Mouse (Mus musculus): ENCODE results near the gene Gm49342. TPM values are rescaled to one million over a fixed set of nuclear protein-coding genes. Genes with fewer than 3 reads are reported as not detected.
"Not testable (repeated sequence)": the region's sequence is repeated elsewhere in the genome, so short reads cannot be mapped to it uniquely, and the experiment has no call there.

Gene Gm49342
- polyA plus RNA-seq, 2 experiments, result 65.9 TPM; not detected in 1

- H3K9me3 ChIP-seq (ENCODE audit: control insufficient read depth, low read length), result no peaks in the 10 kb centered on the region
- ATAC-seq (ENCODE audit: insufficient read depth) (no peak), DNase-seq (ENCODE audit: low read depth in 3 of 3, low spot score in 3 of 3) (no peak)
- no peak overlapping the region for H3K9ac ChIP-seq (replicated peaks)
- TF ChIP-seq EP300 (IDR thresholded peaks at IDR 0.05; ENCODE audit: low read depth) (no peak), CTCF (IDR thresholded peaks at IDR 0.05; ENCODE audit: low read depth) (no peak)
- H3K4me3 ChIP-seq (ENCODE audit: insufficient read depth in 1 of 2, low read depth in 2 of 2, low read length in 2 of 2), result no peak overlapping the region
- peaks cover 10 to 26% of the 10 kb centered on the region in 2 experiments; a peak in 3 of 4 replicates for H3K4me1 ChIP-seq (replicated peaks; ENCODE audit: control insufficient read depth in 2 of 2, insufficient read depth in 2 of 2, low read length in 1 of 2)
- peaks cover 18% of the 10 kb centered on the region for H3K36me3 ChIP-seq (replicated peaks; ENCODE audit: control insufficient read depth, insufficient read depth, low read depth)
- no peak overlapping the region for H3K27ac ChIP-seq
- H3K27me3 ChIP-seq (ENCODE audit: control insufficient read depth, insufficient read depth, low read length), result no peaks in the 10 kb centered on the region
- WGBS (ENCODE audit: insufficient replicate concordance), result 65% methylated on average over 10 of the region's 10 CpGs
- peak overlapping the region; percentile 75 for H3K4me2 ChIP-seq (ENCODE audit: low read depth)
Observed at GRCm38 (mm10) chr14:50955487-50955886, 11.2 kb downstream of the Gm49342 start.

GRCm38 (mm10) chr14:50955942-50956508, 11.7 kb downstream of the Gm49342 start, which contains the start of gene Pnp2:
TSS of gene Pnp2 (plus strand) at chr14:50955992.
- peak in 1 of 3 experiments; percentile 71 for DNase-seq (ENCODE audit: low read depth in 3 of 3, low spot score in 3 of 3)
- Histone ChIP-seq H3K4me3 (ENCODE audit: insufficient read depth in 1 of 2, low read depth in 2 of 2, low read length in 2 of 2) (peak within 1 kb of the TSS; percentile 46 to 54), H3K27ac (peak within 1 kb of the TSS; percentile 77), H3K4me1 (replicated peaks; ENCODE audit: control insufficient read depth in 2 of 2, insufficient read depth in 2 of 2, low read length in 1 of 2) (peaks cover 10 to 26% of the 10 kb centered on the region in 2 experiments; a peak in 3 of 4 replicates), H3K9ac (replicated peaks) (peak within 1 kb of the TSS; percentile 70), H3K36me3 (replicated peaks; ENCODE audit: control insufficient read depth, insufficient read depth, low read depth) (peaks cover 15% of the 10 kb centered on the region), H3K4me2 (ENCODE audit: low read depth) (peak within 1 kb of the TSS; percentile 75)
- 10% methylated on average over 19 of the region's 19 CpGs for WGBS (ENCODE audit: insufficient replicate concordance)
- H3K27me3 ChIP-seq (ENCODE audit: control insufficient read depth, insufficient read depth, low read length); H3K9me3 ChIP-seq (ENCODE audit: control insufficient read depth, low read length): not testable (repeated sequence)
- ATAC-seq (ENCODE audit: insufficient read depth), result peak; percentile 82
- TF ChIP-seq CTCF (IDR thresholded peaks at IDR 0.05; ENCODE audit: low read depth) (peak; percentile 49), EP300 (IDR thresholded peaks at IDR 0.05; ENCODE audit: low read depth) (0 out of 2 replicates have a peak, but pooled peaks have one; percentile 14)

GRCm38 (mm10) chr14:50956724-50957123, 12.4 kb downstream of the Gm49342 start:
- H3K27me3 ChIP-seq (ENCODE audit: control insufficient read depth, insufficient read depth, low read length); H3K9me3 ChIP-seq (ENCODE audit: control insufficient read depth, low read length); H3K36me3 ChIP-seq (replicated peaks; ENCODE audit: control insufficient read depth, insufficient read depth, low read depth); DNase-seq (ENCODE audit: low read depth in 3 of 3, low spot score in 3 of 3); ATAC-seq (ENCODE audit: insufficient read depth): not testable (repeated sequence)
- H3K9ac ChIP-seq (replicated peaks), result peak overlapping the region; percentile 70
- peak overlapping the region; percentile 46 to 54 for H3K4me3 ChIP-seq (ENCODE audit: insufficient read depth in 1 of 2, low read depth in 2 of 2, low read length in 2 of 2)
- peaks cover 10 to 26% of the 10 kb centered on the region in 2 experiments; a peak in 3 of 4 replicates for H3K4me1 ChIP-seq (replicated peaks; ENCODE audit: control insufficient read depth in 2 of 2, insufficient read depth in 2 of 2, low read length in 1 of 2)
- peak overlapping the region; percentile 77 for H3K27ac ChIP-seq
- WGBS (ENCODE audit: insufficient replicate concordance), result 79% methylated on average over 6 of the region's 6 CpGs
- peak overlapping the region; percentile 75 for H3K4me2 ChIP-seq (ENCODE audit: low read depth)

GRCm38 (mm10) chr14:50957146-50957545, 12.8 kb downstream of the Gm49342 start:
- 15% methylated on average over 3 of the region's 3 CpGs for WGBS (ENCODE audit: insufficient replicate concordance)
- not testable (repeated sequence) for H3K9me3 ChIP-seq (ENCODE audit: control insufficient read depth, low read length); DNase-seq (ENCODE audit: low read depth in 3 of 3, low spot score in 3 of 3); H3K36me3 ChIP-seq (replicated peaks; ENCODE audit: control insufficient read depth, insufficient read depth, low read depth); ATAC-seq (ENCODE audit: insufficient read depth); H3K27me3 ChIP-seq (ENCODE audit: control insufficient read depth, insufficient read depth, low read length)
- peak overlapping the region; percentile 70 for H3K9ac ChIP-seq (replicated peaks)
- H3K27ac ChIP-seq, result peak overlapping the region; percentile 77
- peak overlapping the region in 1 of 2 experiments; percentile 54; a peak in 2 of 4 replicates for H3K4me3 ChIP-seq (ENCODE audit: insufficient read depth in 1 of 2, low read depth in 2 of 2, low read length in 2 of 2)
- H3K4me2 ChIP-seq (ENCODE audit: low read depth), result peak overlapping the region; percentile 75
- peaks cover 10 to 26% of the 10 kb centered on the region in 2 experiments; a peak in 3 of 4 replicates for H3K4me1 ChIP-seq (replicated peaks; ENCODE audit: control insufficient read depth in 2 of 2, insufficient read depth in 2 of 2, low read length in 1 of 2)

- ATAC-seq (ENCODE audit: insufficient read depth), result peak; percentile 74
- H3K36me3 ChIP-seq (replicated peaks; ENCODE audit: control insufficient read depth, insufficient read depth, low read depth); H3K9ac ChIP-seq (replicated peaks); H3K27me3 ChIP-seq (ENCODE audit: control insufficient read depth, insufficient read depth, low read length); H3K4me3 ChIP-seq (ENCODE audit: insufficient read depth in 1 of 2, low read depth in 2 of 2, low read length in 2 of 2); H3K9me3 ChIP-seq (ENCODE audit: control insufficient read depth, low read length); DNase-seq (ENCODE audit: low read depth in 3 of 3, low spot score in 3 of 3): not testable (repeated sequence)
- Histone ChIP-seq H3K27ac (peak overlapping the region; percentile 31), H3K4me1 (replicated peaks; ENCODE audit: control insufficient read depth in 2 of 2, insufficient read depth in 2 of 2, low read length in 1 of 2) (peaks cover 10 to 26% of the 10 kb centered on the region in 2 experiments; a peak in 3 of 4 replicates), H3K4me2 (ENCODE audit: low read depth) (peak overlapping the region; percentile 33)
- WGBS (ENCODE audit: insufficient replicate concordance), result 38% methylated on average over 5 of the region's 5 CpGs
- peak; percentile 73; the same call in 1 of the 2 replicates for TF ChIP-seq EP300 (IDR thresholded peaks at IDR 0.05; ENCODE audit: low read depth)
Observed at GRCm38 (mm10) chr14:50958289-50958995, 14.1 kb downstream of the Gm49342 start.
